8 mouse cellular contexts compared by ENCODE assay signal in genomic region chr6:148830748-148831727, GRCm38 (mm10). TPM values are rescaled to one million over a fixed set of nuclear protein-coding genes. Genes with fewer than 3 reads are reported as not detected.
DNase-seq lines count a peak whose midpoint lies in the region; ATAC-seq lines count a peak whose summit lies in the region.

TSS of gene Ipo8 (minus strand) at chr6:148831467.

- H3K9ac ChIP-seq in kidney, embryonic 15.5 days = peak within 1 kb of the TSS; percentile 79

- under 1% methylated on average over 47 of the region's 47 CpGs for WGBS in heart, embryonic 10.5 days
- under 1% methylated on average over 47 of the region's 47 CpGs for WGBS in kidney, embryonic 15.5 days

- peak within 1 kb of the TSS; percentile 94 for H3K27ac ChIP-seq in heart, embryonic 10.5 days
- peak within 1 kb of the TSS; percentile 80 for H3K27ac ChIP-seq in kidney, embryonic 15.5 days

- peak within 1 kb of the TSS; percentile 77 for H3K4me2 ChIP-seq in kidney, embryonic 15.5 days

- DNase-seq in B cell, adult 2 months = peak; percentile 84
- peak; percentile 100 for DNase-seq in brain, adult 2 months (ENCODE audit: low read depth, low spot score)
- peak; percentile 98 for DNase-seq in heart, embryonic 10.5 days (ENCODE audit: low spot score)
- DNase-seq in liver = peak; percentile 90
- peak; percentile 83 to 88 for DNase-seq in spleen, postnatal 4 days (ENCODE audit: low spot score in 2 of 2)

- H3K36me3 ChIP-seq in heart, embryonic 10.5 days = no peaks in the 10 kb centered on the region
- no peaks in the 10 kb centered on the region for H3K36me3 ChIP-seq in kidney, embryonic 15.5 days

- H3K4me3 ChIP-seq in heart, embryonic 10.5 days = peak within 1 kb of the TSS; percentile 89
- peak within 1 kb of the TSS; percentile 94 for H3K4me3 ChIP-seq in kidney, embryonic 15.5 days (replicated peaks)

- peaks cover 5% of the 10 kb centered on the region for H3K4me1 ChIP-seq in heart, embryonic 10.5 days
- H3K4me1 ChIP-seq in kidney, embryonic 15.5 days = peaks cover 10% of the 10 kb centered on the region

- H3K27me3 ChIP-seq in heart, embryonic 10.5 days (ENCODE audit: insufficient read depth, poor library complexity, severe bottlenecking) = no peaks in the 10 kb centered on the region
- H3K27me3 ChIP-seq in kidney, embryonic 15.5 days = no peaks in the 10 kb centered on the region

- ATAC-seq in erythroblast, adult 5-6 weeks (replicated peaks; ENCODE audit: low FRiP score, poor library complexity, severe bottlenecking) = peak; percentile 92
- peak; percentile 99 for ATAC-seq in kidney, embryonic 15.5 days (replicated peaks; ENCODE audit: low FRiP score)
- ATAC-seq in monocyte, adult 5-6 weeks (replicated peaks; ENCODE audit: insufficient number of reproducible peaks, low FRiP score, low TSS enrichment, poor library complexity, severe bottlenecking) = peak; percentile 99

- H3K9me3 ChIP-seq in heart, embryonic 10.5 days = peaks cover 3% of the 10 kb centered on the region; the same call in 1 of the 2 replicates
- no peaks in the 10 kb centered on the region for H3K9me3 ChIP-seq in kidney, embryonic 15.5 days (replicated peaks)

RNA-seq across cellular contexts. Expression of gene Ipo8, which starts in this region (rescaled TPM):
- total RNA-seq in erythroblast, adult 5-6 weeks (2015; ENCODE audit: low replicate concordance) = 5.2 and 11.1 TPM in 2 replicates
- 7.4 and 15.7 TPM in 2 replicates for total RNA-seq in erythroblast, adult 5-6 weeks (2017; ENCODE audit: low replicate concordance)
- 20.5 and 20.7 TPM in 2 replicates for polyA plus RNA-seq in heart, embryonic 10.5 days (2016; fragmentation: Nextera tagmentation; extraction: Ambion mirVana)
- 26.7 and 27.2 TPM in 2 replicates for polyA plus RNA-seq in kidney, embryonic 15.5 days (2015; fragmentation: Nextera tagmentation; extraction: Ambion mirVana)
- total RNA-seq in monocyte, adult 5-6 weeks (2017) = 37.5 to 67.7 TPM (median 47.6 TPM) in 3 replicates

Comparison
In these comparisons a context has a peak if more than half of its experiments do, and no peak if none do; other contexts are left out.
1. Peak in every context shown above with its lines: DNase-seq, ATAC-seq, H3K4me3 ChIP-seq and H3K27ac ChIP-seq.